Mouse (Mus musculus): Measurements from ENCODE around the gene Rnf145. TPM values are rescaled to one million over a fixed set of nuclear protein-coding genes. Genes with fewer than 3 reads are reported as not detected.
"Not testable (repeated sequence)": the region's sequence is repeated elsewhere in the genome, so short reads cannot be mapped to it uniquely, and the experiment has no call there.

Gene Rnf145
- polyA plus RNA-seq, 1 experiment from 2014 or later: 45.9 TPM

DNA sequence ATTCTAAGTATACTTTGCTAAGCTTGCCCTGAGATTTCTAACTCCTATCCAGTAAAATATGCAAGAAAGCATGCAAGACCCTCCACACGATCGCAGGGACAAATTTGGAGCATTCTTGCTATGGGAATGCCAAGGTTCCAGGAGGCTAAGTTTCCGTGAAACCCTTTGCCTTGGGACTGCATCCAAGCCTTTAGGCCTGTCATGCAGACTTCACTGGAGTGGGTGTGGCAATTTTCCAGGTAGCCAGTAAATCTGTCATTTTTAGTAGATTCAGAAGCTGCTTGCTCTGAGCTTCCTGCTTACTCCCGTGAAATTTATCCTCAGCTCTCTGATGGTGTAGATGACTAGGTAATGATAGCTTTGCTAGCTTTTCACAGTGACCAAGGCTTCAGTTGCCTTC lies 51.6 kb downstream of the Rnf145 start:
- not testable (repeated sequence) for H3K9ac ChIP-seq; H3K27me3 ChIP-seq; DNase-seq; H3K27ac ChIP-seq; H3K4me3 ChIP-seq (replicated peaks); H3K4me1 ChIP-seq (replicated peaks); H3K4me2 ChIP-seq; ATAC-seq (ENCODE audit: low read depth); H3K9me3 ChIP-seq (replicated peaks)
- H3K36me3 ChIP-seq: peaks cover 32% of the 10 kb centered on the region
- WGBS (ENCODE audit: insufficient replicate concordance): 87% methylated on average over 4 of the region's 4 CpGs

DNA sequence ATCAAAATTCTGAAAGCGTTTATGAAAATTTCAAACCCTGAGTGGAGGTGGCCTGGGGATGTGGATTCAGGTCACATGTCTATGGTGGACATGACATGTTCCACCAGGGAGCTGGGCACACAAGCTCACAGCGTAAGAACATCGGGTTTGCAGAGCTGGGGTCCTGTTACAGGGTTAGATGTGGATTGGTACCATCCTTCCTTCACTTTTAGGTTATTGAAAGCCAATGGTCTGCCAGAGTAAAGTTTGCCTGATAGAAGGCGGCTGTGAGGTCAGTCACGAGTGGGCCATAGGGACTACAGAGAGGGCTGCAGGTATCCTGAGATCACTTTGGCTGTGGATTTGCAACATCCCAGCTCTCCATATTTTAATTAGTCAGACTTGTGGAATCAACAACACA lies 54.0 kb downstream of the Rnf145 start:
- no peaks in the 10 kb centered on the region for H3K9me3 ChIP-seq (replicated peaks)
- H3K4me1 ChIP-seq (replicated peaks): no peaks in the 10 kb centered on the region
- H3K27ac ChIP-seq: no peak overlapping the region
- WGBS (ENCODE audit: insufficient replicate concordance): 88% methylated on average over 5 of the region's 5 CpGs
- H3K27me3 ChIP-seq: no peaks in the 10 kb centered on the region
- H3K4me2 ChIP-seq: no peak overlapping the region
- DNase-seq (no peak), ATAC-seq (ENCODE audit: low read depth) (no peak)
- no peak overlapping the region for H3K9ac ChIP-seq
- peaks cover 8% of the 10 kb centered on the region for H3K36me3 ChIP-seq
- H3K4me3 ChIP-seq (replicated peaks): no peak overlapping the region

DNA sequence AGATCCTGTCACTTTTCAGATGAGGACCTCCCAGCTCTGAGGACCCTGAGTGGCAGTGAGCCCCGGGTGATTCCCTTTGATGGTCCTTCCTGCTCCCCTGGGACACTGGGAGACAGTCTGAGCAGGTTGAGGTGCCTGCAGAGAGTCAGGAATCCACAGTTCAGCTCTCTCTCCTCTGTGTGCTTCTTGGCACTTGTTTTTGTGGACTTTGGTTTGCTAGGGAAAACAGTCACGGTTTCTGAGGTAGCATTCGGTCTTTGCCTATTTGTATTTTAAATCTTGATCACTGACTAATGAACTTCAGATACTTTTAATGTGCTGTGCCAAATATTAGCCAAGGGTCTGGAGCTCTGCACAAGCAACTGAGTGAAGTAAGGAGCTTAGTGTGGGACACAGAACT lies 54.6 kb downstream of the Rnf145 start:
- H3K4me1 ChIP-seq (replicated peaks): no peaks in the 10 kb centered on the region
- H3K27ac ChIP-seq: no peak overlapping the region
- no peak overlapping the region for H3K4me2 ChIP-seq
- WGBS (ENCODE audit: insufficient replicate concordance): 78% methylated on average over 3 of the region's 3 CpGs
- H3K27me3 ChIP-seq: no peaks in the 10 kb centered on the region
- H3K36me3 ChIP-seq: peaks cover 7% of the 10 kb centered on the region
- no peak overlapping the region for H3K9ac ChIP-seq
- DNase-seq (no peak), ATAC-seq (ENCODE audit: low read depth) (no peak)
- no peaks in the 10 kb centered on the region for H3K9me3 ChIP-seq (replicated peaks)
- H3K4me3 ChIP-seq (replicated peaks): no peak overlapping the region

DNA sequence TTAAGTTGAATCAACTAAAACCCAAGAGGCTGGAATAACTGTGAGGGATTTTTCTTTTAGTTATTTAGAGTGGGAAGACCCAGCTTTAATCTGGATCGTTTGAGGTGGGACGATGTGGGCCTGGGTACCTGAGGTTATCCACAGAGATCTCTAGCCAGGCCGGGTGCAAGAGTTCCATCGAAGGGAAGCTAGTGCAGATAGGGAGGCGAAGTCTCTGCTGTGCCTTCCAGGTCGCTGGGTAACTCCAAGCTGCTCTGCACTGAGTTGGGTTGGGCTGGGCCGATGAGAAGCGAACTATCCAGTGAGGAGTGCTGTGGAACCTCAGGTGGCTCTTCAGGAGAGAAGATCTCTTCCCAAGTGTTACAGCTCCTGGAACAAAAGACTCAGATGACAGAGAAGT lies 55.6 kb downstream of the Rnf145 start:
- H3K9me3 ChIP-seq (replicated peaks): no peaks in the 10 kb centered on the region
- H3K4me3 ChIP-seq (replicated peaks): no peak overlapping the region
- no peak overlapping the region for H3K4me2 ChIP-seq
- H3K27me3 ChIP-seq: no peaks in the 10 kb centered on the region
- WGBS (ENCODE audit: insufficient replicate concordance): 82% methylated on average over 8 of the region's 8 CpGs
- no peak for DNase-seq
- peaks cover 5% of the 10 kb centered on the region for H3K36me3 ChIP-seq
- no peak overlapping the region for H3K27ac ChIP-seq
- H3K9ac ChIP-seq: no peak overlapping the region
- ATAC-seq (ENCODE audit: low read depth): no peak
- H3K4me1 ChIP-seq (replicated peaks): no peaks in the 10 kb centered on the region

DNA sequence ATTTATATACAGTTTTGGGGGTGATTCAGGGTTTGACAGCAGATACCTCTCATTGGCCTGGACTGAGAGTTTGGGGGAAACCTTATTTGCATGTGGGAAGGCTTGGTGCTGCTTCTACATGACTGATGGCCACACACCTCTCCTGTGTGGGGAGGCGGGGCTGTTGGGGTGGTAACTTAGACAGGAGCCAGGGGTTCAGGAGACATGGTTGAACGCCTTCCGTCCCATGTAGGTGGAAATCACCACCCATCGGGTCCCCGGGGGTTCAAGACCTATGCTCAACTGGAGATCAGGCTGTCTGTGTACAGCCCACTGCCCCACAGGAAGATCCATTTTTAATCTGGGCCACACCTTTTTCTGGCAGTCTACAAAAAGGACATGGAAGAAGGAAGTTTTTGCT lies 56.1 kb downstream of the Rnf145 start:
- ATAC-seq (ENCODE audit: low read depth) (no peak), DNase-seq (no peak)
- Histone ChIP-seq H3K27ac (no peak overlapping the region), H3K9me3 (replicated peaks) (no peaks in the 10 kb centered on the region), H3K4me1 (replicated peaks) (no peaks in the 10 kb centered on the region), H3K4me3 (replicated peaks) (no peak overlapping the region), H3K27me3 (no peaks in the 10 kb centered on the region), H3K9ac (no peak overlapping the region), H3K4me2 (no peak overlapping the region), H3K36me3 (peaks cover under 1% of the 10 kb centered on the region; the same call in 1 of the 2 replicates)
- 82% methylated on average over 5 of the region's 5 CpGs for WGBS (ENCODE audit: insufficient replicate concordance)

DNA sequence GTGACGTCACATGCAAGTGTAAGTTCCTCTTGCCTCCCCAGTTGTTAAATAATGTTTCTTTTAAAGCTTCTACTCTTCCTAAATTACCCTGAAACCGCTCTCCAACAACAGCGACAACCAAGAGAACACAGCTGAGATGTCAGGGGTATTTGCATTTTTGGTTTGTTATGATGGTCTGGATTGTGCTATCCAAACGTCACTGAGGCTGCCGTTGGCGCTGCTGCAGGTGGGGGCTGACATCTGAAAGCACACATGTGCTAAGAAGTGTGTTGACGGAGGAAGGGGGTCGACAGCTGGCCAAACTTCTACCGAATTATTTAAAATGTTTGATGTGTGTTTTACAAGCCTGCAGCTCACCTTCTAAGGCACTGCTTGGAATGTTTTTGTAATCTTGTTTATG lies 59.1 kb downstream of the Rnf145 start:
- H3K27me3 ChIP-seq: no peaks in the 10 kb centered on the region
- 73% methylated on average over 9 of the region's 9 CpGs for WGBS (ENCODE audit: insufficient replicate concordance)
- H3K4me1 ChIP-seq (replicated peaks): peaks cover 10% of the 10 kb centered on the region
- no peak overlapping the region for H3K4me2 ChIP-seq
- no peaks in the 10 kb centered on the region for H3K9me3 ChIP-seq (replicated peaks)
- ATAC-seq (ENCODE audit: low read depth) (no peak), DNase-seq (no peak)
- H3K9ac ChIP-seq: no peak overlapping the region
- no peak overlapping the region for H3K27ac ChIP-seq
- no peak overlapping the region for H3K4me3 ChIP-seq (replicated peaks)
- no peaks in the 10 kb centered on the region for H3K36me3 ChIP-seq

DNA sequence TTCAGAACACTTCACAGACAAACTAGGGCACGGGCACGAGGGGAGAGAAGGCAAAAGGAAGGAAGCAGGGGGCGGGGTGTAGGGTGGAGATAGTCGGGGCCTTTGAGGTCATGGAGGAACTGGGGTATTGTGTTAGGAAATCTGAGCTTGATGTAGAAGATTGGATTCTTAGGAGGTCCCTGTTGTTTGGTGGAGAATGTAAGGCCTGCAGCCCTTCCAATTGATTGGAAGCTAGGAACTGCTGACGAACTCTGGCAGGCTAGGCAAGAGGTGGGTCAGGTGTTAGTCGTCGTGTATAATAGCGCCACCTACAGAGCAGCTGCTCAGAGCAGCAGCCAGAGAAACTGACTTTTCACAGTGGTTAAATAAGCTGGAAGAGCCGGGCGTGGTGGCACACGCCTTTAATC lies 62.5 kb downstream of the Rnf145 start:
- no peaks in the 10 kb centered on the region for H3K9me3 ChIP-seq (replicated peaks)
- ATAC-seq (ENCODE audit: low read depth) (peak; percentile 58; the same call in 1 of the 2 replicates), DNase-seq (peak; percentile 15)
- peak overlapping the region; percentile 35 for H3K4me2 ChIP-seq
- H3K27me3 ChIP-seq: no peaks in the 10 kb centered on the region
- H3K9ac ChIP-seq: no peak overlapping the region
- peaks cover 10% of the 10 kb centered on the region for H3K4me1 ChIP-seq (replicated peaks)
- H3K27ac ChIP-seq: no peak overlapping the region
- no peaks in the 10 kb centered on the region for H3K36me3 ChIP-seq
- WGBS (ENCODE audit: insufficient replicate concordance): 6% methylated on average over 11 of the region's 11 CpGs
- H3K4me3 ChIP-seq (replicated peaks): no peak overlapping the region

DNA sequence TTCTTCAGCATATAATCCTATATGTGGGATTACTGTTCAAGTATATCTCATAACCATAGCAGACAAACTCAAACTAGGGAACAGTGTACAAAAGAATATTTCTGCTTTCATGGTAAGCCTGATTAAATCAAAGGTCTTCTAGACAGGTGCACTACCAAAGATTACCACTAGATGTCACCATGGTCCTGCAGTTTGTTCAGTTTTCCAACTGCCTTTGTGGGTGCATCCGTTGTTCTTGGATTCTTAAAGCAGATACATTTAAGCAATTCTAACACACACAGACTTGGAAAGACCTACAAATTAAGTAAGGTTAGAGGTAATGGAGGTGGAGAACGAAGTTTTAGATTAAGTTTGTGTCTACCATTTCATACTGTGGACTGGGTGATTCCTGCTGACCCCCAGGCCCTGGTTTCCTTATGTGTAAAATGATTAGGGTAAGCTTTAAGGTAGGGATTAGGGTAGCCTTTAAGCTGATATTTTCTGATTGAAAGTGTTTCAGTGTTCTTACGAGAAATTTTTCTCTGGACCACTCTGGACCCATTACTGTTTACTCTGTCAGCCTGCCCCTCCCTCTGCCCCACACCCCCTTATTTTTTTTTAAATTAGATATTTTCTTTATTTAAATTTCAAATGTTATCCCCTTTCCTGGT lies 67.4 kb downstream of the Rnf145 start:
- Histone ChIP-seq H3K4me1 (replicated peaks) (peaks cover 4% of the 10 kb centered on the region), H3K4me2 (no peak overlapping the region), H3K27me3 (no peaks in the 10 kb centered on the region), H3K4me3 (replicated peaks) (no peak overlapping the region), H3K27ac (no peak overlapping the region), H3K36me3 (no peaks in the 10 kb centered on the region), H3K9me3 (replicated peaks) (no peaks in the 10 kb centered on the region), H3K9ac (no peak overlapping the region)
- peak; percentile 24 for DNase-seq
- WGBS (ENCODE audit: insufficient replicate concordance): 13% methylated on average over 3 of the region's 3 CpGs
- no peak for ATAC-seq (ENCODE audit: low read depth)

DNA sequence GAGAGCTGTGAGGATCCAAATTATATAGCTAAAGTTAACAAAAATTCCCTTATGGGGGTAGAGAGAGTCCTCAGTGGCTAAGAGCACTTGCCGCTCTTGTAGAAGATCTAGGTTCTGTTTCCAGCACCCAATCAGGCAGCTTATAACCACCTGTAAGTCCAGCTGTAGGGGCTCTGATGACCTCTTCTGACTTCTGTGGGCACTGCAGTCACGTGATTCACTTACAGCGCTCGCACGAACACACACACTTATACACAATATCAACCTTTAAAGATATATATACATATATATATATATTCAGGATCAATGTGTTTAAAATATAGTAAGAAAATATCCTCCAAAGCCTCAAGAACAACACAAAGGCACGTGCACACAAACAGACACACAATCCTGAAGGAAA lies 74.3 kb downstream of the Rnf145 start:
- Histone ChIP-seq H3K4me3 (replicated peaks) (no peak overlapping the region), H3K27ac (no peak overlapping the region), H3K36me3 (no peaks in the 10 kb centered on the region), H3K9ac (no peak overlapping the region), H3K9me3 (replicated peaks) (no peaks in the 10 kb centered on the region), H3K27me3 (no peaks in the 10 kb centered on the region), H3K4me2 (no peak overlapping the region), H3K4me1 (replicated peaks) (no peaks in the 10 kb centered on the region)
- ATAC-seq (ENCODE audit: low read depth) (no peak), DNase-seq (no peak)
- WGBS (ENCODE audit: insufficient replicate concordance): 76% methylated on average over 6 of the region's 6 CpGs

DNA sequence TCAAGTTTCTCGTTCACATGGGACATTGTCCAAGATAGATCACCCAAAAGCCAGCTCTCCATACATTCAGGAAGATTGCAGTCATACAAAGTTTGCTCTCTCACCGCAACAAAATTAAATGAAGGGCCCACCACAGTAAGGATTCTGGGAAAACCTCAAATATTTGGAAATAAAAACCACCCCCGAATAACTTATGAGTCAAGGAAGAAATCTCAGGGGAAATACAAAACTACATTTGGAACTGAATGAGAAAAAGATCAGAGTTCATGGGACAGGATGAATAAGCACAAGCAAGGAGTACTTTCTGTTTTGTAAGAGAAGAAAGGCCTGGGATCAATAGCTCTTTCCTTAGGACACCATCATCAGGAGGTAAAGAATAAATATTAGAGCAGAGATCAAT lies 76.0 kb downstream of the Rnf145 start:
- Histone ChIP-seq H3K27ac (no peak overlapping the region), H3K9ac (no peak overlapping the region), H3K27me3 (no peaks in the 10 kb centered on the region), H3K4me2 (no peak overlapping the region), H3K9me3 (replicated peaks) (no peaks in the 10 kb centered on the region), H3K4me3 (replicated peaks) (no peak overlapping the region), H3K36me3 (no peaks in the 10 kb centered on the region), H3K4me1 (replicated peaks) (no peaks in the 10 kb centered on the region)
- DNase-seq (no peak), ATAC-seq (ENCODE audit: low read depth) (no peak)
- 72% methylated on average over 3 of the region's 3 CpGs for WGBS (ENCODE audit: insufficient replicate concordance)

DNA sequence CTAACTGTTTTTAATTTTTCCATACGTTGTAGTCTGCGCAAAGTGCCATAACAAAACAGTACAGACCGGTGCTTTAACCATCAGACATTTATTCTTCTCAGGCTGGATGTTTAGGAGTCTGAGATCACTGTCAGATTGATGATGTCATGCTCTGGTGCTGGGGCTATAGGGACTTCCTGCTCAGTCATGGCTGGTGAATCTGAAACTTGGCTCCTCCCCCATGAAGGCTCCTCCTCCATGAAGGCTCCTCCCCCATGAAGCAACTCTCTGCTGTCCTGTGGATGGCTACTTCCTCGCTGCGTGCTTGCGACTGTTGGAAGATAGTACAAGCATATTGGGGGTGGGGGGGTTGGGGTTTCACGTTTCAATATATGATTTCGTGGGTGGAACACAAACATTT lies 88.1 kb downstream of the Rnf145 start:
- Histone ChIP-seq H3K9ac (no peak overlapping the region), H3K27me3 (peaks cover 24% of the 10 kb centered on the region), H3K4me1 (replicated peaks) (0 out of 2 replicates have a peak, but pooled peaks cover 2% of the 10 kb centered on the region), H3K36me3 (no peaks in the 10 kb centered on the region), H3K27ac (no peak overlapping the region), H3K4me2 (no peak overlapping the region), H3K4me3 (replicated peaks) (no peak overlapping the region), H3K9me3 (replicated peaks) (no peaks in the 10 kb centered on the region)
- 56% methylated on average over 8 of the region's 8 CpGs for WGBS (ENCODE audit: insufficient replicate concordance)
- DNase-seq (no peak), ATAC-seq (ENCODE audit: low read depth) (no peak)

DNA sequence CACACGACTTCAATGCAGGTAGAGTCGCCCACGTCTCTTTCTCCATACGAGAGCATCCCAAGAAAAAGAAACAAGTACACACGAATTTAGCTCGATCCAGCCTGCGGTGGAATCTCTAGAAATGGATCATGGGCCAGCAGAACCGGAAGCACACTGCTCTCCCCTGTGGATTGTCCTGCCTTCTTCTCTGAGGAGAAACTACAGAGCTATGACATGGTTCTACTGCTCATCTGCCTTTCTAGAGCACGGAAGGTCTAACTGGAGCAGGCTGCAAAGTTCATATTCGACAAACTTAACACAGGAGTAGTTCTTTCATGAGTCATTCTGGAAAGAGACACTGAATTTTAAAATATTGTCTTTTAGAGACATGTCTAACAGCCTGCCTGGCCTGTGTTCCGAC lies 89.9 kb downstream of the Rnf145 start:
- ATAC-seq (ENCODE audit: low read depth) (no peak), DNase-seq (no peak)
- Histone ChIP-seq H3K4me2 (no peak overlapping the region), H3K4me1 (replicated peaks) (peaks cover 7% of the 10 kb centered on the region), H3K9ac (no peak overlapping the region), H3K9me3 (replicated peaks) (no peaks in the 10 kb centered on the region), H3K4me3 (replicated peaks) (no peak overlapping the region), H3K36me3 (no peaks in the 10 kb centered on the region), H3K27ac (no peak overlapping the region), H3K27me3 (peaks cover 42% of the 10 kb centered on the region)
- 57% methylated on average over 11 of the region's 11 CpGs for WGBS (ENCODE audit: insufficient replicate concordance)

All from liver, embryonic 13.5 days (tissue).